Mouse (Mus musculus): ENCODE measurements around the gene Adra2b.

Gene Adra2b

GRCm38 (mm10) chr2:127338833-127339232 is 24.2 kb upstream of the Adra2b start:
- DNase-seq (ENCODE audit: low spot score in 2 of 2), result no peak

GRCm38 (mm10) chr2:127339262-127339661 is 23.7 kb upstream of the Adra2b start:
- no peak for DNase-seq (ENCODE audit: low spot score in 2 of 2)

DNA sequence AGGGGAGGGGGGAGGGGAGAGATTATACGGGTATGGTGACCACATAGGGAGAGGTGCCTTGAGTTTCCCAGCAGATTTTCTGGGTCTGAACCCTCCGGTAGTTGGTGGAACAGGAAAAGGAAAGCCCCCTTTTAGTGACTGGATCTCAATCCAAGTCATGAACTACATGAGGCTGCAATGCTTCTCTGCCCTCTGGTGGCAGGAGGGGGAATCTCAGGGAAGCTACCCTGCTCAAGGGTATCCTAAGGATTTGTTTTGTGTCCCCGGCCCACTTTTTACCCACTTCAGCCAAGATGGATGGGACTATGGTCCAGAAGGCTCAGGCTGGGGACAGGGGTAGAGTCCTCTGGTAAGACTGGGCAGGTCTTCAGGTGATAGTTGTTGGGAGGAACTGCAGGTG is 21.8 kb upstream of the Adra2b start:
- peak; percentile 41 to 45 for DNase-seq (ENCODE audit: low spot score in 2 of 2)

DNA sequence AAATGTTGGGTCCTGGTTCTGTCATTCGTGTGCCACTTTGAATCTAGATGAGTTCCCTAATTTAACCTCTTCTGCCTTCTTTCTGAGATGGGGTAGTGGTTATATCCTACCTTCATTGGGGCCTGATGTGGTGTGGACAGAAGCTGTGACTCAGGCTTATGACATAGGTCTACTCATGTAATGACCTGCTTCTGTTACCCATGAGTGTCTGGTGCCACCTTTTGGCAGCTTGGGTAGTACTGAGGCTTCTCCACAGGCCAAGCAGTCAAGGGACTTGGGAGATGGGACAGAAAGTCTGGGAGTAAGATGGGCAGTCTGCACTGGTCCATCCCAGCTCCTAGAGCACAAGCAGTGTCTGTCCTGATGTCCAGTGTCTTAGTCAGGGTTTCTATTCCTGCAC is 16.7 kb upstream of the Adra2b start:
- no peak for DNase-seq (ENCODE audit: low spot score in 2 of 2)

DNA sequence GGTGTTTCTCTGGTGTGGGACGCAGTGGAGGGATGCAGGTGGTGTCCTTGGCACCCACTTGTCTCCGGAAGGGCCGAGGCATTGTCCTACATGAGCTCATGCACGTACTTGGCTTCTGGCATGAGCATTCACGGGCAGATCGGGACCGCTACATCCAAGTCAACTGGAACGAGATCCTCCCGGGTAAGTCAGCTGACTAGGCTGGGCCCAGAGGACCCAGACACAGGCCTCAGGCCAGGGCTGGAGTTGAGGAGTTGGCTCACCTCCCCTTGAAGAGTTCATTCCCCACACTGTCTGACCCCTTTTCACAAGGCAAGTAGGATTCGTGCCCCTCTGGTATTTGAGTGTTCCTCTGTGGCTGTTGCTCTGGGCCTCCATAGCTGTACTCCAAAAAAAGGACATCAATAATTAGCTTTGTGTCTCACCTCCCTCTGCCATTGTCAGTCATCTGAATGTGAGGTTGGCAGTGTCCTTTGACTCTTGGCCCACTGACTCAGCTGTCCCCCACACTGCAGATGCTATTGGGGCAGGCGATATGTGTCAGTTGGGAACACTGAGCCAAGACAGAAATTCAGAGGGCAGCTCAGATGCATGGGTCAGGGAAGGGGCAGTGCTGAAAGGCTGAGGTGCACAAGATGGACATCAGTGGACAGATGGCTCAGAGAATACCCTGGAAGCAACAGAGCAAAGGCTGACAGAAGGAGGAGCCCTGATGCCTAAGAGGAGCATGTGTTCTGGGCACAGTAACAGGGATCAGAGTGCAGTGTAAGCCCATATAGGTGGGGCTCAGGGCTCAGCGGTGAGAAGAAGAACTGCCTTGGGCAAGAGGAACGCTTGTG is 15.6 kb upstream of the Adra2b start:
- no peak for DNase-seq (ENCODE audit: low spot score in 2 of 2)

- DNase-seq (ENCODE audit: low spot score in 2 of 2), result no peak
Measured at GRCm38 (mm10) chr2:127353881-127354280, 9.1 kb upstream of the Adra2b start.

- DNase-seq (ENCODE audit: low spot score in 2 of 2), result no peak
Measured at GRCm38 (mm10) chr2:127363282-127363652, 259 bp downstream of the Adra2b start.

DNA sequence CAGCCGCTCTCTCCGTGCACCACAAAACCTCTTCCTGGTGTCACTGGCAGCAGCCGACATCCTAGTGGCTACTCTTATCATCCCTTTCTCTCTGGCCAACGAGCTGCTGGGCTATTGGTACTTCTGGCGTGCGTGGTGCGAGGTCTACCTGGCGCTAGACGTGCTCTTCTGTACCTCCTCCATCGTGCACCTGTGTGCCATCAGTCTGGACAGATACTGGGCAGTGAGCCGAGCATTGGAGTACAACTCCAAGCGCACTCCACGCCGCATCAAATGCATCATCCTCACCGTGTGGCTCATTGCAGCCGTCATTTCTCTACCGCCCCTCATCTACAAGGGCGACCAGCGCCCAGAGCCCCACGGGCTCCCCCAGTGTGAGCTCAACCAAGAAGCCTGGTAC is 688 bp downstream of the Adra2b start:
- no peak for DNase-seq (ENCODE audit: low spot score in 2 of 2)

DNA sequence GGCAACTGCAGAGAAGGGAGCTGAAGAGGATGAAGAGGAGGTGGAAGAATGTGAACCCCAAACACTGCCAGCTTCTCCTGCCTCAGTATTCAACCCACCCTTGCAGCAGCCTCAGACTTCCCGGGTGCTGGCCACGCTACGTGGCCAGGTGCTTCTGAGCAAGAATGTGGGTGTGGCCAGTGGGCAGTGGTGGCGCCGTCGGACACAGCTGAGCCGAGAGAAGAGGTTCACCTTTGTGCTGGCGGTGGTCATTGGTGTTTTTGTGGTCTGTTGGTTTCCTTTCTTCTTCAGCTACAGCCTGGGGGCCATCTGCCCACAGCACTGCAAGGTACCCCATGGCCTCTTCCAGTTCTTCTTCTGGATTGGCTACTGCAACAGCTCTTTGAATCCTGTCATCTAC is 1.4 kb downstream of the Adra2b start:
- no peak for DNase-seq (ENCODE audit: low spot score in 2 of 2)

DNA sequence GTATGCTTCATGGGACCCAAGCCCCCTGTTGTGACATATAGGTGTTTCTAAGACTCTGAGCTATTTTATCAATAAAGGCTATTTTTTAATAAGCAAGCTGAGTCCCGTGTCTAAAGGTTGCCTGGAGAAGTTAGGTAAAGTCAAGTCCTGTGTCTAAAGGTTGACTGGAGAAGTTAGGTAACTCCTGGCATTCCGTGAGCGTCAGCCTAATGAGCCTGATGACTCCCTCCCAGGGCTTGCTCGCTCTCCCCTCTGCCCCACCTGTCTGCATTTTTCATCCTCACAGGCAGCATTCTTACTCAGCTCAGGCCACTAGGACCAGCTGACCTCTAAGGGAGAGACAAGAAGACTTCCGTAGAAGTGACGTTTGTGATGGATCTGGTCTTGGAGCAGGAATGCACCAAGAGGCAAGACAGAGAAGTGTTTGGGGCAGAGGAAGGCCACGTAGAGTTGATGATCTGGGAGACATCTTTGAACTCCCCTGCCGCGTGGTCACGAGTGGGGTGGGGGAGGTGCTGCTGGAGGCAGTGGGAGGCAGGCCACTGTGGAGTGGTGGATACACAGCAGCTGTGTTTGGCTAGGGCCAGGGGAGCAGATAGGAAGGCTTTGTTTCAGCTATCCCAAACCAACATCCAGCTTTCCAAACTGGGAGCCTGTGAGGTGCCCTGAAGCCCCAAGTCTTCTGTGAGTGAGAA is 4.3 kb downstream of the Adra2b start:
- DNase-seq (ENCODE audit: low spot score in 2 of 2), result no peak

GRCm38 (mm10) chr2:127369703-127370376 is 6.8 kb downstream of the Adra2b start:
- DNase-seq (ENCODE audit: low spot score in 2 of 2), result no peak

DNA sequence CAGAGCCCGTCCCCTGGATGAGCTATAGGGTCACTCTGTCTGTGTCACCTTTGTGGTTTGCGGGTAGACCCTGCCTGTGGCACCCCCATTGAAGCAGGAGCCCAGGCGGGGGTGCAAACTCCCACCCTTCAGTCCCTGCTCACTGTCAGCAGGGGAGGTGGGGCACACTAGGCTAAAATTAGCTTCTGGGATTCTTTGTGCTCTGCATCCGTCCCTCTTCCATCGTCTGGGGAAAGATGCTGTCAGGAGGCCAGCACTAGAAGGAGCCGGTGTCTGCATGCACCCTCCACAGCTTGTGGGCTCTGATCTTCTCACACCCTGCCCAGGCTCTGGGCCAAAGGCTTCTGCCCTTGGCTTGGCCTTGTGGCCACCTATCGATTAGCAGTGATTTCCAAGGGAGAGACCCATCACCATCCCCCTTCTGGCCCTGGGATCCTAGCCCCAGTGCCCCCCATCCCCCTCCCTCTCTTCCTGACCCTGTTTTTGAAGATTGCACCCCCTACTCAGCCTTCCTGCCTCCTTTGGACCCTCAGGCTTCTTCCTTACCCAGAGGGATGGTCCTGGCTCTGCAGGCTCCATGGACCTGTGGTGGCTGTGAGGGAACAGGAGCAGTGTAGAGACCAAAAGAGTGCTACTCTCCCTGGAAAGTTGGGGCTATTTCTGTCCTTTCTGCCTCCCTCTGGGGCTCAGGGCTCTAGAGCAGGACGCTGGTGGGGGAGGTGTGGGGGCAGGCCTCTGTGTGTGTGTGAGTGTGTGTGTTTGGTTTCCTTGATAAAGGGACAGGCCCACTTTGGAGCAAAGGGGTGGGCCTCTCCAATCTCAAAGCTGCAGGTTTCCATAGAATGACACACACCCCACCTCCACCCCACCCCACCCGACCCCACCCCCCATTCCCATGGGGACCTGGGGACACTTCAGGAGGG is 7.8 kb downstream of the Adra2b start:
- no peak for DNase-seq (ENCODE audit: low spot score in 2 of 2)

GRCm38 (mm10) chr2:127371484-127371861 is 8.5 kb downstream of the Adra2b start:
- DNase-seq (ENCODE audit: low spot score in 2 of 2), result no peak

- DNase-seq (ENCODE audit: low spot score in 2 of 2), result no peak
Measured at GRCm38 (mm10) chr2:127372082-127372481, 9.1 kb downstream of the Adra2b start.

- DNase-seq (ENCODE audit: low spot score in 2 of 2), result no peak
Measured at GRCm38 (mm10) chr2:127374131-127374530, 11.1 kb downstream of the Adra2b start.

DNA sequence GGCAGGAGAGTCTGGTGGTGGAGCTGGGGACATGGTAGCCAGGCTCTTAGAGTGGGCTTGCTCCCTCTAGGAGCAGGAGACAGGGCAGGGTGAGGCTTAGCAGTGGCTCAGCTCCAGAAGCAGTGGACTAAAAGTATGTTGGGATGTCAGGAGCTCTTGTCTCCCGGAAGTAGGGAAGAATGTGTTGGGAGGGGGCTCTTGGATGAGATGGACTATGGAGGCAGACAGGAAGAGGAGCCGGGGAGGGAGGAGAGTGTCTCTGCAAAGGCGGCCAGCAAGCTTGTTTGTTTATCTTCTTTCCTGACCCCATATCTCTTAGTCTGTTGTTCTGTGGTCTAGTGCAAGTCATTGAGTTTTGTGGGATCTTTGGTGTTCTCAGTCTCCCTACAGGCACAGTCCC is 12.1 kb downstream of the Adra2b start:
- DNase-seq (ENCODE audit: low spot score in 2 of 2), result no peak

GRCm38 (mm10) chr2:127375759-127376341 is 12.8 kb downstream of the Adra2b start:
- no peak for DNase-seq (ENCODE audit: low spot score in 2 of 2)

- DNase-seq (ENCODE audit: low spot score in 2 of 2), result no peak
Measured at GRCm38 (mm10) chr2:127376423-127377051, 13.5 kb downstream of the Adra2b start.

DNA sequence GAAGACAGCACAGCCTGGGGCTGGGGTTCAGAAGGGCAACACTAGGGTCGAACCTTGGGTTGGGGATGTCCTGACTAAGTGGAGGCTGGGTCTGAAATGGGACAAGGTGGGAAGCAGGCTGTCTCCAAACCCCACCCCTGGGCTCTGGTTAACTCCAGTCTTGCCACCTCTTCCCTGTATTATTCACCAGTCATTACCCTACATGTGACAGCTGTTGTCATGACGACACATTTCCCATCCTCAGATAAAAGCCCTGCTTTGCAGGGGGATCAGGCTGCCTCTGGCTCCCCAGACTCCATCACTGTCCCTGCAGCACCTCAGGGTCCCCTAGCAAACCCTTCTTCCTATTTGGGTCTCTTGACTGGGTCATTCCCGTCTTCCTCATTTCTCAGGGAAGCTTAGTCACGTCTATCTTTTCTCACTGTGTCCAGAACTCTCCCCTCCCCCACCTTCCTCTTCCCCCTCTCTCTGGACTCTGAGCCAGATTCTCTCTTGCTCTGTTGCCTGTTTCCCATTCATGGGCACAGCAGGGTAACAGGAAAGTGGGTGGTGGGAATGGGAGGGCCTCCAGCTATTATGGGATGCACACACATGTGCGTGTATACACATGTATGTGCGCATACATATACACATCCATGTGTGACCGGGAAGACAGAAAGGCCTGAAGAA is 15.1 kb downstream of the Adra2b start:
- DNase-seq (ENCODE audit: low spot score in 2 of 2), result no peak

GRCm38 (mm10) chr2:127378611-127378990 is 15.6 kb downstream of the Adra2b start:
- no peak for DNase-seq (ENCODE audit: low spot score in 2 of 2)

All from frontal cortex, postnatal 25 days (tissue).